Mouse (Mus musculus) spleen, postnatal 10 days (tissue): ENCODE data around the gene Trem3.
A peak's percentile ranks its signal among the peaks of the same experiment; 100 is the strongest.

Source experiments
- DNase-seq, 2 experiments: peaks; one replicate each; pipeline ENCODE4 v3.0.0; 2021 to 2022; ENCODE audit warnings: low spot score in 2 of 2

Gene Trem3

GRCm38 (mm10) chr17:48247221-48247928 is at the start of gene Trem3:
Trem3 (plus strand) TSS chr17:48247777.
- DNase-seq = peak in 1 of 2 experiments; percentile 20

- peak; percentile 2 to 8 for DNase-seq
Measured at GRCm38 (mm10) chr17:48203086-48203485, 44.5 kb upstream of the Trem3 start.

GRCm38 (mm10) chr17:48212596-48212995 is 35.0 kb upstream of the Trem3 start:
- DNase-seq = peak in 1 of 2 experiments; percentile 6

- DNase-seq = peak in 1 of 2 experiments; percentile 7
Measured at GRCm38 (mm10) chr17:48213511-48213910, 34.1 kb upstream of the Trem3 start.

GRCm38 (mm10) chr17:48215429-48215828 is 32.1 kb upstream of the Trem3 start:
- DNase-seq = peak in 1 of 2 experiments; percentile 6

GRCm38 (mm10) chr17:48230680-48231079 is 16.9 kb upstream of the Trem3 start:
- peak; percentile 2 to 9 for DNase-seq

- DNase-seq = peak in 1 of 2 experiments; percentile 6
Measured at GRCm38 (mm10) chr17:48232518-48232917, 15.1 kb upstream of the Trem3 start, which contains the start of gene Trem1. Trem1 (plus strand) TSS chr17:48232768.

- DNase-seq = peak; percentile 1 to 2
Measured at GRCm38 (mm10) chr17:48233789-48234188, 13.8 kb upstream of the Trem3 start.

GRCm38 (mm10) chr17:48234550-48234949 is 13.0 kb upstream of the Trem3 start:
- DNase-seq = peak; percentile 2 to 3

- peak in 1 of 2 experiments; percentile 3 for DNase-seq
Measured at GRCm38 (mm10) chr17:48235773-48236370, 11.7 kb upstream of the Trem3 start.

- peak in 1 of 2 experiments; percentile 2 for DNase-seq
Measured at GRCm38 (mm10) chr17:48237621-48238020, 10.0 kb upstream of the Trem3 start.

- DNase-seq = no peak
Measured at GRCm38 (mm10) chr17:48249039-48249438, 1.5 kb downstream of the Trem3 start.

GRCm38 (mm10) chr17:48249501-48249900 is 1.9 kb downstream of the Trem3 start:
- peak in 1 of 2 experiments; percentile 34 for DNase-seq

GRCm38 (mm10) chr17:48250631-48251030 is 3.1 kb downstream of the Trem3 start:
- DNase-seq = no peak

GRCm38 (mm10) chr17:48256575-48256974 is 9.0 kb downstream of the Trem3 start:
- no peak for DNase-seq

GRCm38 (mm10) chr17:48261868-48262267 is 14.3 kb downstream of the Trem3 start:
- DNase-seq = no peak

- DNase-seq = no peak
Measured at GRCm38 (mm10) chr17:48263741-48264362, 16.3 kb downstream of the Trem3 start, which contains the start of gene Treml4. Treml4 (plus strand) TSS chr17:48264295.

GRCm38 (mm10) chr17:48264662-48265061 is 17.1 kb downstream of the Trem3 start:
- no peak for DNase-seq

- DNase-seq = no peak
Measured at GRCm38 (mm10) chr17:48266138-48266537, 18.6 kb downstream of the Trem3 start.

- no peak for DNase-seq
Measured at GRCm38 (mm10) chr17:48266610-48267304, 19.2 kb downstream of the Trem3 start.

GRCm38 (mm10) chr17:48267591-48267990 is 20.0 kb downstream of the Trem3 start:
- no peak for DNase-seq

- no peak for DNase-seq
Measured at GRCm38 (mm10) chr17:48268276-48268675, 20.7 kb downstream of the Trem3 start.
